10 mouse cellular contexts compared by ENCODE assay signal in the genomic region with DNA sequence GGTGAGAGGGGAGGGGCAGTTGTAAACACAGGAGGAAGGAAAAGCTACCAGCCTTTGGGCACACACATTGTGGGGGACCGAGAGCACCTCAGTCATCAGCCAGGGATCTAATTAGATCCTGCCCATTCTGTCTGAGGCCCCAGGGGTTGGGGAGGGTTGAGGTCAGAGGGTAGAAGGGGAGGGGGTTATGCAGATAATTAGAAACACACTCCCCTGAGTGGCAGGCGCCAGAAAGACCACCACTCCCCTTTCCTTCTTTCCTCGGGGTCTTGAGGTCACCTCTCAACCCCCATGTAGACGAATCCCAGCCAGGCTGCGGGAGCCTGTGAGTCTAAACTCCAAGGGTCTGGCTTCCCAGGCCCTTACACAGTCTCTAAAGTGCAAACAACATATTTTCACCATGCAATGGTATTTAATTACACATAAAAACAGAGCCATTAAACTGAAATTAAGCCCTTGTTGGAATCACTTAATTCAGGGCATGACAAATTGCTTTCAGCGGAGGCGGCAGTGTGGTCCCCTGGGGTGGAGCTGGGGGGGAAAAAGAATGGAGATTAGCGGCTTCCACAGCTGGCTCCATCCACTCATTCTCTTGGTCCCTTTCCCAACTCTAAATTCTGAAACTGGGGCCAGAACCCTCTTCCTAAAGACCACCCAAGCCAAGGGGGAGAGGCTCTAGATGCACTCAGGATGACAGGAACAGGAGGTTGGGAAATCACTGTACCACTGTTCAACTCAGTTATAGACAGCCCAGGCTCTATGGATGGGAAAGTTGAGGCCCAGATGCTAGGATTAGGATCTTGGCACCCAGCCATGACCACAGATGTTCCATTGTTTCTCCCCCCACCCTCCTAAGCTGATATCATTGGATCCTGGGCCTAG. TPM values are rescaled to one million over a fixed set of nuclear protein-coding genes. Genes with fewer than 3 reads are reported as not detected.
DNase-seq lines count a peak whose midpoint lies in the region; ATAC-seq and TF ChIP-seq lines count a peak whose summit lies in the region.
"Had no signal": no experiment of that assay in that cellular context is flagged by ENCODE, and none has a peak within 500 bp of the region (broad histone marks: within the 10 kb centered on the region; RNA-seq: fewer than 3 reads in every experiment).

No protein-coding gene starts in this region.

- H3K4me2 ChIP-seq in kidney, embryonic 16.5 days (replicated peaks; ENCODE audit: low read depth, low read length): no peak overlapping the region
- no peak overlapping the region for H3K4me2 ChIP-seq in intestine, postnatal 0 days (replicated peaks; ENCODE audit: low read depth)

- no peak overlapping the region for H3K9ac ChIP-seq in kidney, embryonic 16.5 days (replicated peaks; ENCODE audit: low read length)
- H3K9ac ChIP-seq in intestine, postnatal 0 days (ENCODE audit: low read depth, low read length): no peak overlapping the region

- no peak for DNase-seq in kidney, adult 8-10 months
- peak; percentile 84 for DNase-seq in embryo, embryonic 10 days (ENCODE audit: low spot score)
- DNase-seq in heart, adult 18-20 months: peak; percentile 69 to 78
- DNase-seq in testis, postnatal 10 days (ENCODE audit: low spot score): no peak
- no peak for DNase-seq in frontal cortex, postnatal 10 days (ENCODE audit: low spot score in 2 of 2)
- no peak for DNase-seq in cerebellum, adult 11-12 months
- DNase-seq: adrenal gland, postnatal 36 days had no signal

- peak overlapping the region; percentile 82 for H3K27ac ChIP-seq in kidney, embryonic 16.5 days (ENCODE audit: low read length)
- 0 out of 2 replicates have a peak overlapping the region, but pooled peaks have one; percentile 4 for H3K27ac ChIP-seq in intestine, postnatal 0 days (ENCODE audit: low read depth, low read length)
- H3K27ac ChIP-seq: macrophage had no signal

- no peak for TF ChIP-seq CTCF in intestine, postnatal 0 days (IDR thresholded peaks at IDR 0.05; ENCODE audit: low read depth)

- no peak overlapping the region for H3K4me3 ChIP-seq in kidney, embryonic 16.5 days (ENCODE audit: low read length)
- H3K4me3 ChIP-seq in intestine, postnatal 0 days (ENCODE audit: low read depth, low read length): no peak overlapping the region

- H3K36me3 ChIP-seq in kidney, embryonic 16.5 days (ENCODE audit: insufficient read depth, low read length): peaks cover 20% of the 10 kb centered on the region
- peaks cover 8% of the 10 kb centered on the region; the same call in 1 of the 2 replicates for H3K36me3 ChIP-seq in intestine, postnatal 0 days (ENCODE audit: control insufficient read depth, insufficient read depth)

- peaks cover 19% of the 10 kb centered on the region for H3K4me1 ChIP-seq in kidney, embryonic 16.5 days (ENCODE audit: insufficient read depth, low read length)
- H3K4me1 ChIP-seq in intestine, postnatal 0 days (replicated peaks; ENCODE audit: control insufficient read depth, insufficient read depth, low read length): no peaks in the 10 kb centered on the region

- ATAC-seq in kidney, embryonic 16.5 days (ENCODE audit: low FRiP score, low TSS enrichment): peak; percentile 76
- peak; percentile 22; the same call in 1 of the 2 replicates for ATAC-seq in intestine, postnatal 0 days

- WGBS in kidney, embryonic 16.5 days: 12% methylated on average over 8 of the region's 8 CpGs
- WGBS in intestine, postnatal 0 days: 42% methylated on average over 8 of the region's 8 CpGs

- H3K9me3 ChIP-seq in kidney, embryonic 16.5 days (ENCODE audit: low read length): peaks cover 6% of the 10 kb centered on the region
- H3K9me3 ChIP-seq in intestine, postnatal 0 days (ENCODE audit: control insufficient read depth): no peaks in the 10 kb centered on the region

- no peaks in the 10 kb centered on the region for H3K27me3 ChIP-seq in kidney, embryonic 16.5 days (ENCODE audit: insufficient read depth, low read length)
- no peaks in the 10 kb centered on the region for H3K27me3 ChIP-seq in intestine, postnatal 0 days (replicated peaks; ENCODE audit: control insufficient read depth, insufficient read depth, low read length)

RNA-seq across cellular contexts. Expression of gene Igfbp4, which starts 14.8 kb away (rescaled TPM):
- 771 and 832 TPM in 2 replicates for polyA plus RNA-seq in kidney, embryonic 16.5 days (2015; fragmentation: Nextera tagmentation; extraction: Ambion mirVana)
- total RNA-seq in heart, adult 18-20 months (2021): 10 to 100 TPM; 82.2 to 94.0 TPM
- polyA plus RNA-seq in intestine, postnatal 0 days (2015; fragmentation: Nextera tagmentation; extraction: Ambion mirVana): 174 and 176 TPM in 2 replicates

RNA-seq across cellular contexts. Expression of gene Top2a, which starts 31.8 kb away (rescaled TPM):
- polyA plus RNA-seq in kidney, embryonic 16.5 days (2015; fragmentation: Nextera tagmentation; extraction: Ambion mirVana): 213 and 252 TPM in 2 replicates
- total RNA-seq in heart, adult 18-20 months (2021): 1 to 10 TPM; 1.5 to 1.8 TPM
- polyA plus RNA-seq in intestine, postnatal 0 days (2015; fragmentation: Nextera tagmentation; extraction: Ambion mirVana): 40.9 and 41.8 TPM in 2 replicates

RNA-seq across cellular contexts. Expression of gene Tns4, which starts 33.3 kb away (rescaled TPM):
- polyA plus RNA-seq in kidney, embryonic 16.5 days (2015; fragmentation: Nextera tagmentation; extraction: Ambion mirVana): 0.17 and 0.22 TPM in 2 replicates
- under 1 TPM; 0.07 to 0.18 TPM for total RNA-seq in heart, adult 18-20 months (2021)
- polyA plus RNA-seq in intestine, postnatal 0 days (2015; fragmentation: Nextera tagmentation; extraction: Ambion mirVana): 0.39 and 0.53 TPM in 2 replicates

Comparison
In these comparisons a context has a peak if more than half of its experiments do, and no peak if none do; other contexts are left out.
1. DNase-seq: peak in embryo, embryonic 10 days (single experiment) and heart, adult 18-20 months (2 of 2); none in kidney, adult 8-10 months (0 of 2), testis, postnatal 10 days (single experiment), frontal cortex, postnatal 10 days (0 of 2) and cerebellum, adult 11-12 months (single experiment).